Mouse (Mus musculus): ENCODE results near the gene Gemin6.
A peak's percentile ranks its signal among the peaks of the same experiment; 100 is the strongest.
"Not testable (repeated sequence)": the region's sequence is repeated elsewhere in the genome, so short reads cannot be mapped to it uniquely, and the experiment has no call there.

Gemin6 gene

GRCm38 (mm10) chr17:80224326-80225116 is at the start of gene Gemin6:
Gene Gemin6, plus strand, starts transcription at chr17:80224441.
- DNase-seq (ENCODE audit: low read depth, low spot score): peak; percentile 83

- no peak for DNase-seq (ENCODE audit: low read depth, low spot score)
Observed at GRCm38 (mm10) chr17:80174699-80175385, 49.4 kb upstream of the Gemin6 start.

- DNase-seq (ENCODE audit: low read depth, low spot score): no peak
Observed at GRCm38 (mm10) chr17:80175386-80175739, 48.9 kb upstream of the Gemin6 start.

- no peak for DNase-seq (ENCODE audit: low read depth, low spot score)
Observed at GRCm38 (mm10) chr17:80175966-80176365, 48.3 kb upstream of the Gemin6 start.

- not testable (repeated sequence) for DNase-seq (ENCODE audit: low read depth, low spot score)
Observed at GRCm38 (mm10) chr17:80178846-80179245, 45.4 kb upstream of the Gemin6 start.

- DNase-seq (ENCODE audit: low read depth, low spot score): peak; percentile 72
Observed at GRCm38 (mm10) chr17:80179959-80180358, 44.3 kb upstream of the Gemin6 start.

GRCm38 (mm10) chr17:80180468-80180867 is 43.8 kb upstream of the Gemin6 start:
- no peak for DNase-seq (ENCODE audit: low read depth, low spot score)

- no peak for DNase-seq (ENCODE audit: low read depth, low spot score)
Observed at GRCm38 (mm10) chr17:80183615-80184014, 40.6 kb upstream of the Gemin6 start.

GRCm38 (mm10) chr17:80193075-80193474 is 31.2 kb upstream of the Gemin6 start:
- no peak for DNase-seq (ENCODE audit: low read depth, low spot score)

- no peak for DNase-seq (ENCODE audit: low read depth, low spot score)
Observed at GRCm38 (mm10) chr17:80199160-80199778, 25.0 kb upstream of the Gemin6 start.

- DNase-seq (ENCODE audit: low read depth, low spot score): no peak
Observed at GRCm38 (mm10) chr17:80205657-80206056, 18.6 kb upstream of the Gemin6 start.

GRCm38 (mm10) chr17:80206301-80206670 is 18.0 kb upstream of the Gemin6 start:
- no peak for DNase-seq (ENCODE audit: low read depth, low spot score)

- peak; percentile 99 for DNase-seq (ENCODE audit: low read depth, low spot score)
Observed at GRCm38 (mm10) chr17:80206671-80207581, 17.3 kb upstream of the Gemin6 start, which contains the start of the genes Srsf7 and Ttc39d. Gene Srsf7, minus strand, starts transcription at chr17:80207307. Gene Ttc39d, plus strand, starts transcription at chr17:80207460.

GRCm38 (mm10) chr17:80213998-80214397 is 10.2 kb upstream of the Gemin6 start:
- not testable (repeated sequence) for DNase-seq (ENCODE audit: low read depth, low spot score)

- no peak for DNase-seq (ENCODE audit: low read depth, low spot score)
Observed at GRCm38 (mm10) chr17:80220131-80220530, 4.1 kb upstream of the Gemin6 start.

- DNase-seq (ENCODE audit: low read depth, low spot score): no peak
Observed at GRCm38 (mm10) chr17:80221202-80221601, 3.0 kb upstream of the Gemin6 start.

- DNase-seq (ENCODE audit: low read depth, low spot score): no peak
Observed at GRCm38 (mm10) chr17:80221890-80222628, 2.2 kb upstream of the Gemin6 start.

- no peak for DNase-seq (ENCODE audit: low read depth, low spot score)
Observed at GRCm38 (mm10) chr17:80223829-80224228, 412 bp upstream of the Gemin6 start.

GRCm38 (mm10) chr17:80225142-80225541 is 901 bp downstream of the Gemin6 start:
- DNase-seq (ENCODE audit: low read depth, low spot score): not testable (repeated sequence)

GRCm38 (mm10) chr17:80229396-80229795 is 5.2 kb downstream of the Gemin6 start:
- DNase-seq (ENCODE audit: low read depth, low spot score): no peak

GRCm38 (mm10) chr17:80233844-80234243 is 9.6 kb downstream of the Gemin6 start:
- no peak for DNase-seq (ENCODE audit: low read depth, low spot score)
